Mouse (Mus musculus) thymus, adult 2 months (tissue): ENCODE results near the gene 1700020D05Rik. TPM values are rescaled to one million over a fixed set of nuclear protein-coding genes. Genes with fewer than 3 reads are reported as not detected.

Source experiments
- DNase-seq: peaks from one replicate; pipeline ENCODE4 v3.0.0; 2021
- H3K27ac ChIP-seq: fragments of 200-500 bp; 2 replicates; pipeline ENCODE4 v1.5.1; 2012; ENCODE audit warnings: low read length, control low read depth; ENCODE audit not compliant: control insufficient read depth, insufficient read depth
- H3K27me3 ChIP-seq: fragments of 200-500 bp; 2 replicates; pipeline ENCODE4 v1.6.1; 2012; ENCODE audit warnings: mild to moderate bottlenecking, low read length, moderate library complexity, mixed read lengths; ENCODE audit not compliant: control insufficient read depth, insufficient read depth
- H3K36me3 ChIP-seq: fragments of 200-500 bp; 2 replicates; pipeline ENCODE4 v1.6.1; 2012; ENCODE audit warnings: mild to moderate bottlenecking, low read length, moderate library complexity; ENCODE audit not compliant: control insufficient read depth, insufficient read depth
- H3K4me1 ChIP-seq: fragments of 200-500 bp; replicated peaks from 2 replicates; pipeline ENCODE4 v1.6.1; 2012; ENCODE audit warnings: low read length; ENCODE audit not compliant: control insufficient read depth, insufficient read depth
- H3K4me3 ChIP-seq: fragments of 200-500 bp; 2 replicates; pipeline ENCODE4 v1.5.1; 2012; ENCODE audit warnings: mild to moderate bottlenecking, low read length, control low read depth, moderate library complexity; ENCODE audit not compliant: control insufficient read depth, insufficient read depth
- CTCF ChIP-seq: fragments of 200-500 bp; IDR thresholded peaks from 2 replicates; pipeline ENCODE4 v1.5.1; 2012; ENCODE audit warnings: mild to moderate bottlenecking, control low read depth, low read length, moderate library complexity, borderline replicate concordance; ENCODE audit not compliant: control insufficient read depth, poor library complexity, insufficient read depth; ENCODE audit errors: extremely low read depth
- POLR2A ChIP-seq: fragments of 200-500 bp; IDR thresholded peaks from 2 replicates; pipeline ENCODE4 v1.6.1; 2012; ENCODE audit warnings: mild to moderate bottlenecking, low read length, control low read depth, moderate library complexity; ENCODE audit not compliant: control insufficient read depth, poor library complexity, insufficient read depth; ENCODE audit errors: extremely low read depth
- WGBS: fragments of 180-500 bp; shearing (Covaris S2); methylation state at CpG from one replicate; pipeline ENCODE4 v1.1.7; 2018; 5-methylcytosine and 5-hydroxymethylcytosine counted together
- polyA plus RNA-seq: library from polyadenylated mRNA; depleted of rRNA; stranded (reverse); fragments of >200 nt; gene quantifications from 2 replicates; pipeline ENCODE4 v1.2.3, GENCODE M21; 2012

The 1700020D05Rik gene
- polyA plus RNA-seq, 1 experiment, result 3.5 TPM

DNA sequence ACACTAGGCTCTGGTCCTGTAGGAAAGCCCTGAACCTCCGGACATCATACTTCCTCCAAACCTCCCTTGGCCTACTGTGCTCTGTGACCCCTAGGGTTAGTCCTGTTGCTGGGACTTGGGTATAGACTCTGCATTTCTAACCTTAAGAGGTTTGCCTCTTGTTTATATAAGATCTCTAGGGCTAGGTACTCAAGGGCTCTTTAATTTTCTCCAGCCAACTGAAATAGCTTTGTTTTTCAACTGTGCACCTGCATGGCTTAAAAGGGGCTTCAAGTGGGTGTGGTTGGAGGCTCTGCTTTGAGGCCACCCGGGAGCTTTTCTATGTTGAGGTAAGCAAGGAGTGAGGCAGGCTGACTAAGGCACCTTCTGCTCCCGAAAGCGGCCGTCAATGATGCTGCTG, 19.1 kb downstream of the 1700020D05Rik start:
- no peak overlapping the region for H3K4me3 ChIP-seq
- peaks cover 20% of the 10 kb centered on the region; the same call in 1 of the 2 replicates for H3K36me3 ChIP-seq
- WGBS, result 67% methylated on average over 5 of the region's 5 CpGs
- no peak for TF ChIP-seq CTCF
- no peak for TF ChIP-seq POLR2A
- no peak for DNase-seq
- H3K27ac ChIP-seq, result no peak overlapping the region
- peaks cover 21% of the 10 kb centered on the region for H3K4me1 ChIP-seq
- no peaks in the 10 kb centered on the region for H3K27me3 ChIP-seq

GRCm38 (mm10) chr19:5483386-5484359, 19.9 kb downstream of the 1700020D05Rik start:
- TF ChIP-seq CTCF (no peak), POLR2A (no peak)
- no peak for DNase-seq
- WGBS, result 95% methylated on average over 19 of the region's 19 CpGs
- Histone ChIP-seq H3K36me3 (peaks cover 20% of the 10 kb centered on the region; the same call in 1 of the 2 replicates), H3K4me3 (no peak overlapping the region), H3K4me1 (peaks cover 19% of the 10 kb centered on the region), H3K27me3 (no peaks in the 10 kb centered on the region), H3K27ac (no peak overlapping the region)

DNA sequence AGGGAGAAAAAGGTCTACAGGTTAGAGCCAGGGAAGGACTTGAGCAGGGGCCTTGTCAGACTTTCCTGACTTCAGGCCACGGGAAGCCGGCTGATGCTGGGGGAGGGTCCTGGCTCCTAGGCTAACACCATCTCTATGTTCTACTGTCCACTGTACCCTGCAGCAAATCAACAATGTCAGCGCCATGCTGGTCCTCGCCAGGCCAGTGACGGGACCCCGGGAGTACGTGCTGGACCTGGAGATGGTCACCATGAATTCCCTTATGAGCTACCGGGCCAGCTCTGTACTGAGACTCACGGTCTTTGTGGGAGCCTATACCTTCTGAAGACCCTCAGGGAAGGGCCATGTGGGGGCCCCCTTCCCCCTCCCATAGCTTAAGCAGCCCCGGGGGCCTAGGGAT, 22.2 kb downstream of the 1700020D05Rik start:
- H3K4me3 ChIP-seq, result no peak overlapping the region
- H3K27ac ChIP-seq, result no peak overlapping the region
- DNase-seq, result no peak
- H3K27me3 ChIP-seq, result no peaks in the 10 kb centered on the region
- 93% methylated on average over 10 of the region's 10 CpGs for WGBS
- TF ChIP-seq POLR2A (no peak), CTCF (no peak)
- H3K36me3 ChIP-seq, result peaks cover 20% of the 10 kb centered on the region; the same call in 1 of the 2 replicates
- H3K4me1 ChIP-seq, result peaks cover 10% of the 10 kb centered on the region

DNA sequence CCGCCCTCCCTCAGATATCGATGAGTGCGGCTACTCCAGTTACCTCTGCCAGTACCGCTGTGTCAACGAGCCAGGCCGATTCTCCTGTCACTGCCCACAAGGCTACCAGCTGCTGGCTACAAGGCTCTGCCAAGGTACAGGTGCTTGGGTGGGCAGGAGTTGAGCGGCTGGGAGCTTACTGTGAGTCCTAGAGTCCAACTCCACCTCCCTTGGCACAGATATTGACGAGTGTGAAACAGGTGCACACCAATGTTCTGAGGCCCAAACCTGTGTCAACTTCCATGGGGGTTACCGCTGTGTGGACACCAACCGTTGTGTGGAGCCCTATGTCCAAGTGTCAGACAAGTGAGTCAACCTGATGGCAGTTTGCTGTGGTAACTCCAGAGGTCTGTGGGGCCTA, 23.6 kb downstream of the 1700020D05Rik start:
- no peaks in the 10 kb centered on the region for H3K27me3 ChIP-seq
- DNase-seq, result no peak
- no peak overlapping the region for H3K4me3 ChIP-seq
- H3K36me3 ChIP-seq, result 0 out of 2 replicates have a peak, but pooled peaks cover 15% of the 10 kb centered on the region
- no peak overlapping the region for H3K27ac ChIP-seq
- TF ChIP-seq POLR2A, result no peak
- no peak for TF ChIP-seq CTCF
- peaks cover 8% of the 10 kb centered on the region for H3K4me1 ChIP-seq
- WGBS, result 93% methylated on average over 10 of the region's 10 CpGs

DNA sequence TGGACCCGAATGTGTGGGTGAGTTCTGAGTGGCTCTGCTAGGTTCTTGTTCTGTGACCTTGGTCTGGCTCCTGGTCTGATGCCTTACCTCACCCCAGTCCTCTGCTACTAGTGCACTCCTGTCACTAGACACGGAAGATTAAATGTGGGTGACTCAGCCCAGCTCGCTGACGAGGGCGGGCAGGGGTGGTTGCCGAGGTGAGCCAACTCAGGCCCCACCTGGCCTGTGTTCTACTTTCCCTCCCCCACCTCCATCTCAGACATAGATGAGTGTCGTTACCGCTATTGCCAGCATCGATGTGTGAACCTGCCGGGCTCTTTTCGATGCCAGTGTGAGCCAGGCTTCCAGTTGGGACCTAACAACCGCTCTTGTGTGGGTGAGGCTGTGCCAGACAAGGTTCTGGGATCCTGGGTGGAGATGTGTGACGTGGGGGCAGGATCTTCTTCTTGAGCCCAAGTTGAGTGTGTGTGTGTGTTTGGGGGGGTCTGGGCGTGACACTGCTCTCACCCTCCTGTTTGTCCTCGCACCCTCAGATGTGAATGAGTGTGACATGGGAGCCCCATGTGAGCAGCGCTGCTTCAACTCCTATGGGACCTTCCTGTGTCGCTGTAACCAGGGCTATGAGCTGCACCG, 25.8 kb downstream of the 1700020D05Rik start:
- Histone ChIP-seq H3K27ac (no peak overlapping the region), H3K4me3 (no peak overlapping the region), H3K36me3 (0 out of 2 replicates have a peak, but pooled peaks cover 3% of the 10 kb centered on the region), H3K4me1 (peaks cover 11% of the 10 kb centered on the region), H3K27me3 (peaks cover 5% of the 10 kb centered on the region)
- DNase-seq, result no peak
- WGBS, result 94% methylated on average over 18 of the region's 18 CpGs
- no peak for TF ChIP-seq POLR2A
- TF ChIP-seq CTCF, result no peak

DNA sequence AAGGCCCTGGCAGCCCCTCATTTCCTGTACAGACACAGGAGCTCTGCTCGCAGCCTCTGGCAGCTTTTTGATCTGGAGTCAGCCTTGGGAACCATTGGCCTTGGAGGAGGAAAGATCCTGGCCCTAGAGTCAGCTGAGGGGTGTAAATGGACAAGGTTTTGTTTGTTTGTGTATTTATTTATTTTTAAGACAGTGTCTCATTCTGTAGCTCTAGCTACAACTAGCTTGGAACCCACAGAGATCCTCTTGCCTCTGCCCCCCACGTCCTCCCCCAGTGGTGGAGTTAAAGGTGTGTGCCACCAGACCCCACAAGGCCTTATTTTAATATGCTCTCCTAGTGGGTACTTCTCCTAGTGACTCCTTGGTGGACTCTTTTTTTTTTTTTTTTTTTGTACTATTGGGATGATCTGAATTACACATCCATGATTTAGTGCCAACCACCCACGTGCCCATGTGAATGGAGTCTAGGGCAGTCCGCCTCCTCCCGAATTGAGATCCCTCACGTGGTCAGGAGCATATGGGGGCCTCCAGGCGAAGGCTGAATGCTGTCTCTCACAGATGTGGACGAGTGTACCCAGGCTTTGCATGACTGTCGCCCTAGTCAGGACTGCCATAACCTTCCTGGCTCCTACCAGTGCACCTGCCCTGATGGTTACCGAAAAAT, 26.5 kb downstream of the 1700020D05Rik start:
- H3K4me1 ChIP-seq, result peaks cover 11% of the 10 kb centered on the region
- no peaks in the 10 kb centered on the region for H3K36me3 ChIP-seq
- peaks cover 5% of the 10 kb centered on the region for H3K27me3 ChIP-seq
- DNase-seq, result no peak
- TF ChIP-seq POLR2A, result no peak
- no peak for TF ChIP-seq CTCF
- H3K4me3 ChIP-seq, result no peak overlapping the region
- no peak overlapping the region for H3K27ac ChIP-seq
- 84% methylated on average over 10 of the region's 10 CpGs for WGBS
